Mouse (Mus musculus): ENCODE measurements around the gene Sptbn4. TPM values are rescaled to one million over a fixed set of nuclear protein-coding genes. Genes with fewer than 3 reads are reported as not detected.
A peak's percentile ranks its signal among the peaks of the same experiment; 100 is the strongest.

Sptbn4 gene
- polyA plus RNA-seq, 1 experiment from 2014 or later = 0.13 TPM

DNA sequence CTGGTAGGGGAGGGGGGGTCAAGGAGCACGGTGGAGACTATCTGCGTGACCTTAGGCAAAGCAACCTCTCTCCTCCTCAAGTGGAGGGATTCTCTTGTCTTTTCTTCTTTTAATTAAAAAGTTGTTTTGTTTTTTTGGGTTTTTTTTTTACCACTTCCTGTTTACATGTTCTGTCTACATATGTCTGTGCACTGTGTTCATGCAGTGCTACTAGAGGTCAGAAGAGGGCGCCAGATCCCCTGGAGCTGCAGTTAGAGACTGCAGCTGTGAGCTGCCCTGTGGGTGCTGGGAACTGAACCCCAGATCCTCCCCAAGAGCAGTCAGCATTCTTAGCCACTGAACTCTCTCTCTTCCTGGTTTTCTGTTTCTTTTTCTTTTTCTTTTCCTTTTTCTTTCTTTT is 28.4 kb downstream of the Sptbn4 start:
- DNase-seq (ENCODE audit: low read depth, low spot score) = no peak

DNA sequence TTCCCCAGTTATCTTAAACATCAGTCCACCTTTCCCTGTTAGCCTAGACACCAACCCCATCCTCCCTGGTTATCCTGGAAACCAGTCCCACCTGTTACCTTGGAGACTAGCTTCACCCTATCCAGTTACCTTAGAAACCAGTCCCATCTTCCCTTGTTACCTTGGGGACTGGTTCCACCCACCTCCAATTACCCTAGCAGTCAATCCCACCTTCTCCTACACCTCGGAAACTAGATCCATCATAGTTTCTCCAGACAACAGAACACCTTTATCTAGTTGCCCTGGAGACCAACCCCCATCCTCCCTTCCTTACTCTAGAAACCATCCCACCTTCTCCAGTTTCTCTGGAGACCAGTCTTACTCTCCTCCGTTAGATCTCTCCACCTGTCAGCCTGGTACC is 30.3 kb downstream of the Sptbn4 start:
- TF ChIP-seq CTCF (IDR thresholded peaks at IDR 0.05) = no peak
- ChIA-PET CTCF (no interaction called here), POLR2A (no interaction called here)
- peaks cover 15% of the 10 kb centered on the region for H3K27me3 ChIP-seq
- in situ Hi-C loops (cut with MboI; ENCODE audit: low pct_unique_long_range_greater_than_20kb) = no loop called here
- DNase-seq (ENCODE audit: low read depth, low spot score) = no peak
- no peak for ATAC-seq

More for the DNA sequence above, 28.4 kb downstream of the Sptbn4 start:
- CTCF ChIA-PET = no interaction called here
- ATAC-seq = no peak
- peak; percentile 52 for TF ChIP-seq CTCF (IDR thresholded peaks at IDR 0.05)
- peaks cover 12% of the 10 kb centered on the region for H3K27me3 ChIP-seq
- in situ Hi-C loops (cut with MboI; ENCODE audit: low pct_unique_long_range_greater_than_20kb) = no loop called here
- POLR2A ChIA-PET = no interaction called here

DNA sequence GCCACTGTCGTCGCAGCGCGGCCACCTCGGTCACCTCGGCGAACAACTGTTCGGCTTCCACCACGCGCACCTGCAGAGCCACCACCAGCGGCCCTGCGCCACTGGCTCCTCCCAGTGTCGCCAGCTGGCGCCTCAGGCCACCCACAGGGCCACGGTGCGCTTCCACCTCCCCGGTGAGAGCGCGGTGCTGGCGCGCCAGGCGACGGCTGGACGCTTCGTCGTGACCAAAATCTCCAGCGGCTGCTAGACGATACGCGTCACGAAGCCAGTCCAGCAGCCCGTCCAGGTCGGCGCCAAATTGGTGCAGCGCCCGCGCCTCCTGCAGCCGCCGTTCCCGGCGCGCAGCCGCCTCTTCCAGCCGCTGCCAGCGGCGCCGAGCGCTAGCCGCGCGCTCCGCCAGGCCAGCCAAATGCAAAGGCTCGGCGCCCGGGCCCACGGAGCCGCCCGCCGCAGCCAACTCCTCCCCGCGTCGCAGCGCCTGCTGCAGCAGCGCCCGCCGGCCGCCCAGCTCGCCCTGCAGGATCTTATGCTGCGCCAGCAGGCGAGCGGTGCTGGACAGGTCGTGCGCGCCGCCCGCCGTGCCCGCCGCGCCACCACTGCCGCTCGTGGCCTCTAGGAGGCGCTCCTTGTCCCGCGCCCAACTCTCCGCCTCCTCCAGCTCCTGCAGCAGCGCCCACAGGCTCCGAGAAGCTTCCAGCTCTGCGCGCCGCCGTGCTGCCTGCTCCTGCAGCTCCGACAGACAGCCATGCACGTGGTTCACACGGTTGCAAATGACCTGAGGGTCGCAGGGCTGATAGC is 38.9 kb downstream of the Sptbn4 start:
- ATAC-seq (no peak), DNase-seq (ENCODE audit: low read depth, low spot score) (no peak)
- TF ChIP-seq CTCF (IDR thresholded peaks at IDR 0.05) = peak; percentile 95
- in situ Hi-C loops (cut with MboI; ENCODE audit: low pct_unique_long_range_greater_than_20kb) = no loop called here
- CTCF ChIA-PET = interaction anchor here (0.8 to 1.0 kb wide), 2 partner anchors 12 to 66 kb away, joined by 3 read pairs; no protein-coding TSS in a partner anchor
- H3K27me3 ChIP-seq = peaks cover 63% of the 10 kb centered on the region
- POLR2A ChIA-PET = no interaction called here

DNA sequence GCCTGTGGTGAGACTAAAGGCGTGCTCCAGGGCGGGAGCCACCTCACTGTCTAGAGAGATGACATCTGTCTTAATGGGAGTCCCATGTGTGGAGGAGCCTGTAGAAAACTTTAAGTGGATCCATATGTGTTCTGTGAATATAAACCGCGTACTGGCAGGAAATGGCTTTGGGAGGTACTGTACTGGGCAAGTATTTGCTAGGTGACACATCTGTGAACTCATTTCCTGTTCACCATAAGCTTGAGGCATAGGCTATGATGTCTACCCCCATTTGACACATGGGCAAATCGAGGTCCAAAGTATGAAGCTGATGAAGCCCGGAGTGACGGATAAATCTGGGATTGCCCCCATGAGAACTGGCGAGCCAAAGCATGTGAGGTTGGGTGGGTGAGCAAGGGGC is 39.7 kb downstream of the Sptbn4 start:
- no peak for TF ChIP-seq CTCF (IDR thresholded peaks at IDR 0.05)
- CTCF ChIA-PET = no interaction called here
- ATAC-seq (no peak), DNase-seq (ENCODE audit: low read depth, low spot score) (no peak)
- in situ Hi-C loops (cut with MboI; ENCODE audit: low pct_unique_long_range_greater_than_20kb) = no loop called here
- peaks cover 64% of the 10 kb centered on the region for H3K27me3 ChIP-seq
- POLR2A ChIA-PET = no interaction called here

DNA sequence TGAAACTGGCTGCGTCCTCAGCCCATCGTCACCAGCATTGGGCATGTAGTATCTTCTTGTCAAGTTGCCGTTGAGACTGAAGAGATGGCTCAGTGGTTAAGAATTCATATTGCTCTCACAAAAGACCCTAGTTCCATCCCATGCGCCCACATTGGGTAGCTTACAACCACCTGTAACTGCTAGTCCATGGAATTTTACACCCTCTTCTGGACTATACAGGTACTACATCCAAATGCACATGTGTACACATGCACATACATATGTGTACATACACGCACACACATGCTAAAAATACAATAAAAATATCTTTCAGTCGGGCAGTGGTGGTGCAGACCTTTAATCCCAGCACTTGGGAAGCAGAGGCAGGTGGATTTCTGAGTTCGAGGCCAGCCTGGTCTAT is 41.0 kb downstream of the Sptbn4 start:
- TF ChIP-seq CTCF (IDR thresholded peaks at IDR 0.05) = peak; percentile 40
- peaks cover 56% of the 10 kb centered on the region for H3K27me3 ChIP-seq
- DNase-seq (ENCODE audit: low read depth, low spot score) (no peak), ATAC-seq (no peak)
- POLR2A ChIA-PET = no interaction called here
- CTCF ChIA-PET = interaction anchor here (0.9 kb wide), 1 partner anchor 136 kb away, joined by 4 read pairs; no protein-coding TSS in a partner anchor
- in situ Hi-C loops (cut with MboI; ENCODE audit: low pct_unique_long_range_greater_than_20kb) = no loop called here

DNA sequence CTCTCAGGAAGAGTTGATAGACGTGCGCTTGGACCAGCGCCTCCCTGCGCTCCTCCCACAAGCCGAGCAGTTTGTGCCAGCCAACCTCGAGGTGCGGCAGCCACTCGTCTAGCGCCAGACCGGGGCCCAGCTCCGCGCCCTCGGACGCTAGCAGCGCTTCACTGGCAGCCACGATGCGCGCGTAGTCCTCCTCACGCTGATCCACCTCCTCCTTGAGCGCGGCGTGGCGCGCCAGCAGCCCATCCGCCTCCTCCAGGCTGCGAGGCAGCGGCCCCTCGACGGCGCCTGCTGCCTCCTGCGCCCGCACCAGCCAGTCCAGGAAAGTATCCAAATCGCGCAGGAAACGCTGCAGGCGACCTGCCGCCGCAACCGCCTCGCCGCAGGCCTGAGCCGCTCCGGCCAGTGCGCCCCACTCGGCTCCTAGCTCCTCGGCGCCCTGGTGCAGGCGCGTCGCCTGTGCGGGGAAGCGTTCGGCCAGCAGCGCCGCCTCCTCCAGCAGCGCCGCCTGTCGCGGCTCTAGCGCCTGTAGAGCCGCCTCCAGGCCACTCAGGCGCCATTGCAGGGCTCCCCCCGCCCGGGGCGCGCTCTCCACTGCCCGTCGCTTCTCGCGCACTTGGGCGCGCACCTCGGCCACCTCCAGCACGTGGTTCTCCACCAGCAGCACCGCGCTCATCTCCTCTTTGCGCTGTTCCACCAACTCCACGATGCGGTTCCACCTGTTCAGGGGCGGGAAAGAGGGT is 43.1 kb downstream of the Sptbn4 start:
- DNase-seq (ENCODE audit: low read depth, low spot score) = no peak
- CTCF ChIA-PET = no interaction called here
- POLR2A ChIA-PET = no interaction called here
- peaks cover 46% of the 10 kb centered on the region for H3K27me3 ChIP-seq
- no peak for TF ChIP-seq CTCF (IDR thresholded peaks at IDR 0.05)
- ATAC-seq = no peak
- in situ Hi-C loops (cut with MboI; ENCODE audit: low pct_unique_long_range_greater_than_20kb) = no loop called here

DNA sequence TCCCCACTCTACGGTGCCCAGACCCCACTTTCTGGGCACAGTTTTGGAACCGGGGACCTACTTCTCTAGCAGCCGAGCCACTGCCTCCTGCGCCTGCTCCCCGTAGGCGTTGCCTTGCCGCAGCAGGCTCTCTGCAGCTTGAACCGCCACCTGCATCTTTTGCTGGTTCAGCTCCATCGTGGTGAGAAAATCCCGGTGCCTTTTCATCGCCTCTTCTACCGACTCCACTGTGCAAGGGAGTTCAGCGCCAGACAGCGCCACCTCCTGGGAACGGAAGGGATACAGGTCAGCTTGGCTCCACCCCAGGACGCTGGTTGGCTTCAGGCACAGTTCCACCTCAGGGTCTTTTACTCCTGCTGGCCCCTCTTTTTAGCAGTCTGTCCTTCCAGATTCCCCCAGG is 44.8 kb downstream of the Sptbn4 start:
- TF ChIP-seq CTCF (IDR thresholded peaks at IDR 0.05) = peak; percentile 67
- DNase-seq (ENCODE audit: low read depth, low spot score) (no peak), ATAC-seq (no peak)
- peaks cover 39% of the 10 kb centered on the region for H3K27me3 ChIP-seq
- POLR2A ChIA-PET = interaction anchor here (0.6 kb wide), 1 partner anchor 109 kb away, joined by 3 read pairs; no protein-coding TSS in a partner anchor
- CTCF ChIA-PET = interaction anchor here (0.9 to 1.4 kb wide), 3 partner anchors 10 to 50 kb away, joined by 3 to 4 read pairs (median 4); no protein-coding TSS in a partner anchor
- in situ Hi-C loops (cut with MboI; ENCODE audit: low pct_unique_long_range_greater_than_20kb) = no loop called here

DNA sequence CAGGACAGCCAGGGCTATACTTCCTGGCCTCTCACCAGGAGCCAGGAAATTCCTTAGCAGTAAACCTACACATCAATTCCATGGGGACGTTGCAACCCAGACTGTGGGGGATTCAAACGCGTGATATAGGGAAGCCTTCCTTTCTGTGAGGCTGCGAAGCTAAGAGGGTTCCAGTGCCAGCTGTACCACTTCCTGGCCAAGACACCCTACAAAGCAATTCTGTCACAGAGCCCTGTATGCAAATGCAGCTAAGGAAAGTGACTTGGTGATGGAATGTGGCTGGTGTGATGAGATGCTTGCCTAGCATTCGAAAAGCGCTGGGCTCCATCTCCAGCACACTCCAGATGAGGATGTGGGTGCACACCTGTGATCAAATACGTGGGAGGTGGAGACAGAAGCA is 46.9 kb downstream of the Sptbn4 start:
- POLR2A ChIA-PET = no interaction called here
- CTCF ChIA-PET = no interaction called here
- in situ Hi-C loops (cut with MboI; ENCODE audit: low pct_unique_long_range_greater_than_20kb) = no loop called here
- no peak for DNase-seq (ENCODE audit: low read depth, low spot score)
- no peak for TF ChIP-seq CTCF (IDR thresholded peaks at IDR 0.05)
- no peak for ATAC-seq
- peaks cover 40% of the 10 kb centered on the region for H3K27me3 ChIP-seq

DNA sequence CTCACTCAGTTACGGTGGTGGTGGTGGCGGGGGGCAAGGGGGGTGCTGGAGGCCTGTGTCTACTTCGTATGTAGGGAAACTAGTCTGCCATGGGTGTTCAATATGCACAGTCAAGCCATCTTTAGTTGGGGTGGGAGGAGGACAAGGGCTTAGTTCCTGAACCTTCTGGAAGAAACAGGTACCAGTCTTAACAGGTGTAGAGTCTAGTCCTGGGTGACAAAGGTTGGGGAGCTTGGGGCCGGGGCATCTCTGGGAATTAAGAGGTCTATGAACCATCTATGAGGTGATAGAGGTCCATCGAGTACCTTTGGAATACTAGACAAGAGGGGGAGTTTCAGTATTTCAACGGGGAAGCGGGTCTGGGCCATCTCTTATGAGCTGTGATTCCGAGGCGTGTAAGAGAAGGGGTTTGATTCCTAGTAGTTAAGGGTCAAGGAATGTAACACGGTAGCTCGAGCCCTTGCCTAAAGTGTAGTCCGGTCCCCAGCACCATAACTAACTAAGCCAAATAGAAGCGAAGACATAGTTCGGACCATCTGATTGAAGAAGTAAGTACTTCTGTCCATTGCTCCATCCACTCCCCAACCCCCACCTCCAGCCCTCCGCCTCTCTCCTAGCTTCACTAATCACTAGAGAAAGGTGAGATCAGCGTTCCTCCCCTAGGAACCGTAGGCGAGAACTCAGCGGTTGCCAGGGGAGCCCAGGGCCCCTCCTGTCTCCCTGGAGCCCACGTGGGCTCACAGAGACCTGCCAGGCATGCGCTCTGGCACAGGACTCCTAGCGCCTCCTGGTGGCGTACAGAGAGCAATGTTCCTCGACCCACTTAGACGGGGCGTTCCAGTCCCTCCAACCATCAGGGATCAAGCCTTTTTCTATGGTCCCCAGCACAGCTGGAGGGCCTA is 50.2 kb downstream of the Sptbn4 start:
- ATAC-seq = peak; percentile 24
- in situ Hi-C loops (cut with MboI; ENCODE audit: low pct_unique_long_range_greater_than_20kb) = loop anchor here (10.0 kb wide), 1 partner anchor 52 kb away; no protein-coding TSS in a partner anchor
- CTCF ChIA-PET = interaction anchor here (1.0 to 1.3 kb wide), 2 partner anchors 14 to 91 kb away, joined by 3 read pairs; no protein-coding TSS in a partner anchor
- peaks cover 40% of the 10 kb centered on the region for H3K27me3 ChIP-seq
- POLR2A ChIA-PET = no interaction called here
- TF ChIP-seq CTCF (IDR thresholded peaks at IDR 0.05) = peak; percentile 66
- no peak for DNase-seq (ENCODE audit: low read depth, low spot score)
